Mouse (Mus musculus) myocyte (in vitro differentiated cells): ENCODE measurements around the gene Gm10972.
"Not testable (repeated sequence)": the region's sequence is repeated elsewhere in the genome, so short reads cannot be mapped to it uniquely, and the experiment has no call there.

Experiments used
- CEBPB ChIP-seq: IDR thresholded peaks from 2 replicates; pipeline ENCODE4 v1.6.1; 2011; ENCODE audit warnings: mild to moderate bottlenecking, moderate library complexity; ENCODE audit not compliant: poor library complexity, insufficient read depth, severe bottlenecking
- MAX ChIP-seq: IDR thresholded peaks from one replicate; pipeline ENCODE4 v1.6.1; 2011; ENCODE audit warnings: low read depth, mild to moderate bottlenecking, control low read depth
- MYOD1 ChIP-seq, 3 experiments: IDR thresholded peaks; one replicate each; pipeline ENCODE4 v1.6.1; 2011; ENCODE audit warnings: control low read depth in 2 of 3, low read depth in 2 of 3, mild to moderate bottlenecking in 2 of 3, moderate library complexity in 1 of 3; ENCODE audit not compliant: insufficient read length in 2 of 3, control insufficient read depth in 1 of 3
- MYOG ChIP-seq, 3 experiments: IDR thresholded peaks; one replicate each; pipeline ENCODE4 v1.6.1; 2011; ENCODE audit warnings: control low read depth in 2 of 3, low read depth in 2 of 3, mild to moderate bottlenecking in 2 of 3; ENCODE audit not compliant: insufficient read length in 2 of 3, control insufficient read depth in 1 of 3, insufficient read depth in 1 of 3
- POLR2A ChIP-seq: IDR thresholded peaks from one replicate; pipeline ENCODE4 v1.6.1; 2011; ENCODE audit warnings: low read depth, mild to moderate bottlenecking, control low read depth, moderate library complexity; ENCODE audit not compliant: insufficient read length
- POLR2AphosphoS2 ChIP-seq: IDR thresholded peaks from one replicate; pipeline ENCODE4 v1.6.1; 2011; ENCODE audit warnings: low read depth, control low read depth; ENCODE audit not compliant: insufficient read length
- SRF ChIP-seq: IDR thresholded peaks from one replicate; pipeline ENCODE4 v1.6.1; 2011; ENCODE audit warnings: low read depth; ENCODE audit not compliant: control insufficient read depth, insufficient read length
- TCF12 ChIP-seq: IDR thresholded peaks from one replicate; pipeline ENCODE4 v1.6.1; 2011; ENCODE audit warnings: mild to moderate bottlenecking, control low read depth; ENCODE audit not compliant: poor library complexity, insufficient read depth, severe bottlenecking
- TCF3 ChIP-seq: IDR thresholded peaks from one replicate; pipeline ENCODE4 v1.6.1; 2011; ENCODE audit warnings: low read depth, control low read depth; ENCODE audit not compliant: insufficient read length
- USF1 ChIP-seq: IDR thresholded peaks from one replicate; pipeline ENCODE4 v1.6.1; 2011; ENCODE audit warnings: low read depth, mild to moderate bottlenecking, control low read depth, moderate library complexity

DNA sequence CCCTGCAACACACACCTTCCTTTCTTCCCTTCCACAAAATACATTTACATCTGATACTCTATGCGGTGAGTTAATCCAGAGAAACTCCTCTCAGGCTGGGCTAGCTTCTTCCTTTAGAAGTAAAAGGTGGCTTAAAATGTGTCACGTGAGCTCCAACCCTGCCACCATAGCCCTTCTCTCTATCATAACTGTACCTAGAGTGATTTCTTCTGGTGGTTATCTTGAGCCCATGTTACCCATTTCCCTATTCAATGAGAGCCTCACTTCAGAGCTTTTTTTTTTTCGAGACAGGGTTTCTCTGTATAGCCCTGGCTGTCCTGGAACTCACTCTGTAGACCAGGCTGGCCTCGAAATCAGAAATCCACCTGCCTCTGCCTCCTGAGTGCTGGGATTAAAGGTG, 48.8 kb downstream of the Gm10972 start:
- TF ChIP-seq POLR2AphosphoS2; POLR2A; CEBPB; USF1; MAX; MYOD1 (IDR thresholded peaks at IDR 0.05; ENCODE audit: control insufficient read depth in 1 of 3, insufficient read length in 2 of 3, low read depth in 2 of 3); TCF12; SRF; MYOG (IDR thresholded peaks at IDR 0.05; ENCODE audit: control insufficient read depth in 1 of 3, insufficient read depth in 1 of 3, insufficient read length in 2 of 3, low read depth in 2 of 3); TCF3: not testable (repeated sequence)
